Mouse (Mus musculus): Measurements from ENCODE around the gene Gbp9.

DNA sequence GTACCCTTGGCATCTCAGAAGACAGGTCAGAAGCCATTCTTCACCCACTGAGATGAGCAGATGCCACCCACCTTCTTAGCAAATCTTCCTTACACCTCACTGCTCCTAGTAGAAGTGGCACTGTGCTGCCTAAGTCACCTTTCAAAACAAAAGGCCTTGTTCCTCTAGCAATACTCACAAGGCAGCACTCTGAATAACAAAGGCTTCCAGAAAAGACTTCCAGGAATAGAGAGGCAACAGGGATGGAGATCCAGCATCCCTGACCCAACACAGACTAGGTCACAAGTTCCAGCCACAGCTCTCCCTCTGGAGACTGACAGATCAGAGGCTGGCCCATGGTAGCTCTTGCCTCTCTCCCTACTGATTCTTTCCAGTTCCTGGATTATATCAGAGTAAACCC is 42.1 kb upstream of the Gbp9 start:
- TF ChIP-seq CTCF (IDR thresholded peaks at IDR 0.05; ENCODE audit: low read depth) (no peak), EP300 (optimal IDR thresholded peaks at IDR 0.05) (no peak)
